Mouse (Mus musculus): ENCODE results near the gene Hs3st3b1.

GRCm38 (mm10) chr11:63942177-63942576 is 20.1 kb upstream of the Hs3st3b1 start:
- no peak for TF ChIP-seq CTCF (IDR thresholded peaks at IDR 0.05; ENCODE audit: low read depth)
- TF ChIP-seq EP300 (IDR thresholded peaks at IDR 0.05; ENCODE audit: low read depth) = no peak
